Mouse (Mus musculus): ENCODE measurements around the gene Usp17ld. TPM values are rescaled to one million over a fixed set of nuclear protein-coding genes. Genes with fewer than 3 reads are reported as not detected.
"Not testable (repeated sequence)": the region's sequence is repeated elsewhere in the genome, so short reads cannot be mapped to it uniquely, and the experiment has no call there.

The Usp17ld gene
- not detected in 2 replicates for polyA plus RNA-seq (2014; fragmentation: Nextera tagmentation; extraction: Ambion mirVana)

GRCm38 (mm10) chr7:103252405-103252804 lies at the start of gene Usp17ld:
Gene Usp17ld (minus strand): TSS chr7:103252505.
- H3K9ac ChIP-seq (ENCODE audit: low read length); ATAC-seq (ENCODE audit: insufficient number of reproducible peaks, insufficient read depth, low FRiP score, low read depth); H3K27me3 ChIP-seq (ENCODE audit: control insufficient read depth, insufficient read depth, low read length); H3K27ac ChIP-seq (replicated peaks in 1 of 2; ENCODE audit: control insufficient read depth in 1 of 2, insufficient read depth in 1 of 2, low read depth in 2 of 2, low read length in 2 of 2); H3K4me2 ChIP-seq (ENCODE audit: low read length); H3K9me3 ChIP-seq (ENCODE audit: control insufficient read depth, low read length); H3K4me1 ChIP-seq (ENCODE audit: control insufficient read depth in 2 of 2, insufficient read depth in 2 of 2, low read length in 2 of 2); H3K36me3 ChIP-seq (ENCODE audit: control insufficient read depth, insufficient read depth, low read length); H3K4me3 ChIP-seq (ENCODE audit: control insufficient read depth in 1 of 2, insufficient read depth in 1 of 2, low read depth in 1 of 2, low read length in 2 of 2): not testable (repeated sequence)

- Histone ChIP-seq H3K27me3 (ENCODE audit: control insufficient read depth, insufficient read depth, low read length) (no peaks in the 10 kb centered on the region), H3K9ac (ENCODE audit: low read length) (no peak within 1 kb of the TSS)
- no peak for ATAC-seq (ENCODE audit: insufficient number of reproducible peaks, insufficient read depth, low FRiP score, low read depth)
Measured at GRCm38 (mm10) chr7:103216696-103217095, 35.6 kb downstream of the Usp17ld start, which contains the start of gene Olfr594. Gene Olfr594 (plus strand): TSS chr7:103216996.

GRCm38 (mm10) chr7:103212050-103212449 lies 40.3 kb downstream of the Usp17ld start:
- not testable (repeated sequence) for H3K4me1 ChIP-seq (ENCODE audit: control insufficient read depth in 2 of 2, insufficient read depth in 2 of 2, low read length in 2 of 2); H3K4me2 ChIP-seq (ENCODE audit: low read length); H3K9ac ChIP-seq (ENCODE audit: low read length); ATAC-seq (ENCODE audit: insufficient number of reproducible peaks, insufficient read depth, low FRiP score, low read depth); H3K36me3 ChIP-seq (ENCODE audit: control insufficient read depth, insufficient read depth, low read length); H3K27ac ChIP-seq (replicated peaks in 1 of 2; ENCODE audit: control insufficient read depth in 1 of 2, insufficient read depth in 1 of 2, low read depth in 2 of 2, low read length in 2 of 2); H3K27me3 ChIP-seq (ENCODE audit: control insufficient read depth, insufficient read depth, low read length); H3K4me3 ChIP-seq (ENCODE audit: control insufficient read depth in 1 of 2, insufficient read depth in 1 of 2, low read depth in 1 of 2, low read length in 2 of 2); H3K9me3 ChIP-seq (ENCODE audit: control insufficient read depth, low read length)
- 82% methylated on average over 5 of the region's 5 CpGs for WGBS

More at GRCm38 (mm10) chr7:103216696-103217095, 35.6 kb downstream of the Usp17ld start, which contains the start of gene Olfr594:
- Histone ChIP-seq H3K4me3 (ENCODE audit: control insufficient read depth in 1 of 2, insufficient read depth in 1 of 2, low read depth in 1 of 2, low read length in 2 of 2) (no peak within 1 kb of the TSS), H3K36me3 (ENCODE audit: control insufficient read depth, insufficient read depth, low read length) (no peaks in the 10 kb centered on the region), H3K27ac (replicated peaks in 1 of 2; ENCODE audit: control insufficient read depth in 1 of 2, insufficient read depth in 1 of 2, low read depth in 2 of 2, low read length in 2 of 2) (no peak within 1 kb of the TSS), H3K4me1 (ENCODE audit: control insufficient read depth in 2 of 2, insufficient read depth in 2 of 2, low read length in 2 of 2) (no peaks in the 10 kb centered on the region), H3K4me2 (ENCODE audit: low read length) (no peak within 1 kb of the TSS), H3K9me3 (ENCODE audit: control insufficient read depth, low read length) (no peaks in the 10 kb centered on the region)

GRCm38 (mm10) chr7:103211562-103211961 lies 40.7 kb downstream of the Usp17ld start, which contains the start of gene Olfr593:
Gene Olfr593 (plus strand): TSS chr7:103211862.
- H3K36me3 ChIP-seq (ENCODE audit: control insufficient read depth, insufficient read depth, low read length) = no peaks in the 10 kb centered on the region
- no peak within 1 kb of the TSS for H3K27ac ChIP-seq (replicated peaks in 1 of 2; ENCODE audit: control insufficient read depth in 1 of 2, insufficient read depth in 1 of 2, low read depth in 2 of 2, low read length in 2 of 2)
- H3K4me1 ChIP-seq (ENCODE audit: control insufficient read depth in 2 of 2, insufficient read depth in 2 of 2, low read length in 2 of 2) = no peaks in the 10 kb centered on the region
- no peak within 1 kb of the TSS for H3K4me2 ChIP-seq (ENCODE audit: low read length)
- no peaks in the 10 kb centered on the region for H3K27me3 ChIP-seq (ENCODE audit: control insufficient read depth, insufficient read depth, low read length)
- H3K4me3 ChIP-seq (ENCODE audit: control insufficient read depth in 1 of 2, insufficient read depth in 1 of 2, low read depth in 1 of 2, low read length in 2 of 2) = no peak within 1 kb of the TSS
- no peak for ATAC-seq (ENCODE audit: insufficient number of reproducible peaks, insufficient read depth, low FRiP score, low read depth)
- H3K9me3 ChIP-seq (ENCODE audit: control insufficient read depth, low read length) = no peaks in the 10 kb centered on the region
- H3K9ac ChIP-seq (ENCODE audit: low read length) = no peak within 1 kb of the TSS
- 61% methylated on average over 1 of the region's 1 CpGs for WGBS

Small RNA genes within 50 kb of the gene (microRNA-seq; reads per million reads assigned to microRNA genes)
- gene Gm23550 = not detected
- not detected for gene Gm25171

Other genes with a start within 250 kb of the Usp17ld start
- not detected in 2 replicates for gene Olfr582, start 214.5 kb downstream of the Usp17ld start, polyA plus RNA-seq (2014; fragmentation: Nextera tagmentation; extraction: Ambion mirVana)
- gene Olfr583, start 201.2 kb downstream of the Usp17ld start, polyA plus RNA-seq (2014; fragmentation: Nextera tagmentation; extraction: Ambion mirVana) = not detected in 2 replicates
- gene Olfr584, start 170.6 kb downstream of the Usp17ld start, polyA plus RNA-seq (2014; fragmentation: Nextera tagmentation; extraction: Ambion mirVana) = not detected in 2 replicates
- not detected in 2 replicates for gene Olfr585, start 154.8 kb downstream of the Usp17ld start, polyA plus RNA-seq (2014; fragmentation: Nextera tagmentation; extraction: Ambion mirVana)
- not detected in 2 replicates for gene Olfr586, start 126.9 kb downstream of the Usp17ld start, polyA plus RNA-seq (2014; fragmentation: Nextera tagmentation; extraction: Ambion mirVana)
- gene Olfr588-ps1, start 111.6 kb downstream of the Usp17ld start, polyA plus RNA-seq (2014; fragmentation: Nextera tagmentation; extraction: Ambion mirVana) = not detected in 2 replicates
- not detected in 2 replicates for gene Olfr589, start 96.1 kb downstream of the Usp17ld start, polyA plus RNA-seq (2014; fragmentation: Nextera tagmentation; extraction: Ambion mirVana)
- not detected in 2 replicates for gene Olfr591, start 74.2 kb downstream of the Usp17ld start, polyA plus RNA-seq (2014; fragmentation: Nextera tagmentation; extraction: Ambion mirVana)
- not detected in 2 replicates for gene Olfr592, start 67.7 kb downstream of the Usp17ld start, polyA plus RNA-seq (2014; fragmentation: Nextera tagmentation; extraction: Ambion mirVana)
- not detected in 2 replicates for gene Olfr593, start 40.6 kb downstream of the Usp17ld start, polyA plus RNA-seq (2014; fragmentation: Nextera tagmentation; extraction: Ambion mirVana)
- not detected in 2 replicates for gene Olfr594, start 35.5 kb downstream of the Usp17ld start, polyA plus RNA-seq (2014; fragmentation: Nextera tagmentation; extraction: Ambion mirVana)
- not detected in 2 replicates for gene Olfr596, start 53.1 kb upstream of the Usp17ld start, polyA plus RNA-seq (2014; fragmentation: Nextera tagmentation; extraction: Ambion mirVana)
- gene Olfr597, start 63.8 kb upstream of the Usp17ld start, polyA plus RNA-seq (2014; fragmentation: Nextera tagmentation; extraction: Ambion mirVana) = not detected in 2 replicates
- gene Olfr598, start 71.1 kb upstream of the Usp17ld start, polyA plus RNA-seq (2014; fragmentation: Nextera tagmentation; extraction: Ambion mirVana) = not detected in 2 replicates
- gene Olfr599, start 83.4 kb upstream of the Usp17ld start, polyA plus RNA-seq (2014; fragmentation: Nextera tagmentation; extraction: Ambion mirVana) = not detected in 2 replicates
- not detected in 2 replicates for gene Olfr600, start 97.2 kb upstream of the Usp17ld start, polyA plus RNA-seq (2014; fragmentation: Nextera tagmentation; extraction: Ambion mirVana)
- not detected in 2 replicates for gene Olfr601, start 110.2 kb upstream of the Usp17ld start, polyA plus RNA-seq (2014; fragmentation: Nextera tagmentation; extraction: Ambion mirVana)
- not detected in 2 replicates for gene Olfr603, start 133.7 kb upstream of the Usp17ld start, polyA plus RNA-seq (2014; fragmentation: Nextera tagmentation; extraction: Ambion mirVana)
- not detected in 2 replicates for gene Usp17lc, start 162.6 kb upstream of the Usp17ld start, polyA plus RNA-seq (2014; fragmentation: Nextera tagmentation; extraction: Ambion mirVana)
- not detected in 2 replicates for gene Olfr605, start 192.9 kb upstream of the Usp17ld start, polyA plus RNA-seq (2014; fragmentation: Nextera tagmentation; extraction: Ambion mirVana)
- gene Olfr606, start 196.5 kb upstream of the Usp17ld start, polyA plus RNA-seq (2014; fragmentation: Nextera tagmentation; extraction: Ambion mirVana) = not detected in 2 replicates
- gene Olfr607, start 211.6 kb upstream of the Usp17ld start, polyA plus RNA-seq (2014; fragmentation: Nextera tagmentation; extraction: Ambion mirVana) = 0.30 and 0.38 TPM in 2 replicates
- 0.40 and 0.62 TPM in 2 replicates for gene Olfr608, start 217.4 kb upstream of the Usp17ld start, polyA plus RNA-seq (2014; fragmentation: Nextera tagmentation; extraction: Ambion mirVana)
- gene Olfr609, start 245.6 kb upstream of the Usp17ld start, polyA plus RNA-seq (2014; fragmentation: Nextera tagmentation; extraction: Ambion mirVana) = not detected in 2 replicates